Mouse (Mus musculus) bone marrow macrophage, adult 2 months (primary cell): ENCODE data around the gene Tdg.

Experiments used
- CTCF ChIP-seq: IDR thresholded peaks from 2 replicates; pipeline ENCODE4 v1.5.1; 2012; ENCODE audit warnings: low read depth, mild to moderate bottlenecking, low read length, moderate library complexity
- POLR2A ChIP-seq: IDR thresholded peaks from 2 replicates; pipeline ENCODE4 v1.6.1; 2012; ENCODE audit warnings: mild to moderate bottlenecking, low read depth, low read length, borderline replicate concordance

DNA sequence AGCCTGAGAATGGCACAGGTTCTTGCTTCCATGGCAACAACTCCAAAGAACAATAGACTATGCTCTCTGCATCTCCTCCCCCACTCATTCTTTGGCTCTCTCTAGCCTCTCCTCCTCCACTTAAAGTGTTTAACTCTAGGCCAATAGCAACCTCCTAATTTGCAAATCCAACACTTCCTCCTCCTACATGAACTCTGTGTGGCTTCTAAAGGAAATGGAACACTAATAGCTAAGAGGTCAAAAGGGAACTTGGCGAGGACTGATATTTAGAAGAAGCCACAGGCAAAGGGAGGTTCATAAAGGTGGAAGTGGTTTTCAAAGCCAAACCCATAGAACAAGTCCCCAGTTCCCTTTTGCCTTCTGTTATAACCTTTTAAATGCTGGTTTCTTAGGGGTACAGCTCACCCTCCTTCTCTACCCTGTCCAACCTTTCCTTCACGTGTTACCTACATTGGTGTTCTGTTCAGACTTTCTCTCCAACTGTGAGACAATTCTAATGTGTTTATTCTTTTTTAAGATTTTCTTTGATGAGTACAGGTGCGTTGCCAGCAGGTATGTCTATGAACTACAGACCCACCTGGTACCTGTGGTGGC is 67.8 kb downstream of the Tdg start:
- TF ChIP-seq POLR2A (no peak), CTCF (no peak)
